Mouse (Mus musculus): ENCODE measurements around the gene Gm28827.
"Not testable (repeated sequence)": the region's sequence is repeated elsewhere in the genome, so short reads cannot be mapped to it uniquely, and the experiment has no call there.

Gene Gm28827

GRCm38 (mm10) chrY:83030647-83031046 lies at the start of gene Gm28827:
Gene Gm28827, plus strand, starts transcription at chrY:83030947.
- DNase-seq (ENCODE audit: low spot score in 2 of 2), result not testable (repeated sequence)
